Mouse (Mus musculus): ENCODE measurements around the gene Baz2b. TPM values are rescaled to one million over a fixed set of nuclear protein-coding genes. Genes with fewer than 3 reads are reported as not detected.

Baz2b gene
- 71.6 and 75.0 TPM in 2 replicates for polyA plus RNA-seq (2015; fragmentation: Nextera tagmentation; extraction: Ambion mirVana)

- WGBS = 0% methylated on average over 78 of the region's 109 CpGs
- Histone ChIP-seq H3K27ac (replicated peaks) (peak within 1 kb of the TSS; percentile 92), H3K27me3 (no peaks in the 10 kb centered on the region), H3K4me2 (replicated peaks) (peak within 1 kb of the TSS; percentile 64), H3K9ac (replicated peaks) (peak within 1 kb of the TSS; percentile 95), H3K4me3 (peak within 1 kb of the TSS; percentile 91), H3K9me3 (no peaks in the 10 kb centered on the region), H3K4me1 (peaks cover 42% of the 10 kb centered on the region), H3K36me3 (peaks cover 7% of the 10 kb centered on the region)
- peak; percentile 93 for ATAC-seq (replicated peaks)
Measured at GRCm38 (mm10) chr2:60209703-60210651, at the start of gene Baz2b, which contains the start of gene March7. Gene Baz2b, minus strand, starts transcription at chr2:60209839. Gene March7, plus strand, starts transcription at chr2:60209887.

- no peak for ATAC-seq (replicated peaks)
- Histone ChIP-seq H3K9ac (replicated peaks) (no peak overlapping the region), H3K36me3 (peaks cover 3% of the 10 kb centered on the region; the same call in 1 of the 2 replicates), H3K4me2 (replicated peaks) (no peak overlapping the region), H3K4me3 (no peak overlapping the region), H3K9me3 (no peaks in the 10 kb centered on the region), H3K27ac (replicated peaks) (no peak overlapping the region), H3K4me1 (no peaks in the 10 kb centered on the region), H3K27me3 (no peaks in the 10 kb centered on the region)
- 96% methylated on average over 5 of the region's 5 CpGs for WGBS
Measured at GRCm38 (mm10) chr2:60259186-60259585, 49.5 kb upstream of the Baz2b start.

- Histone ChIP-seq H3K27me3 (no peaks in the 10 kb centered on the region), H3K4me3 (no peak overlapping the region), H3K9ac (replicated peaks) (no peak overlapping the region), H3K4me1 (no peaks in the 10 kb centered on the region), H3K36me3 (peaks cover 7% of the 10 kb centered on the region; the same call in 1 of the 2 replicates), H3K27ac (replicated peaks) (no peak overlapping the region), H3K4me2 (replicated peaks) (no peak overlapping the region), H3K9me3 (no peaks in the 10 kb centered on the region)
- no peak for ATAC-seq (replicated peaks)
- WGBS = 86% methylated on average over 2 of the region's 2 CpGs
Measured at GRCm38 (mm10) chr2:60256751-60257150, 47.1 kb upstream of the Baz2b start.

- peaks cover 14% of the 10 kb centered on the region; the same call in 1 of the 2 replicates for H3K36me3 ChIP-seq
- no peaks in the 10 kb centered on the region for H3K9me3 ChIP-seq
- ATAC-seq (replicated peaks) = no peak
- H3K4me3 ChIP-seq = no peak overlapping the region
- H3K4me2 ChIP-seq (replicated peaks) = no peak overlapping the region
- no peak overlapping the region for H3K27ac ChIP-seq (replicated peaks)
- no peak overlapping the region for H3K9ac ChIP-seq (replicated peaks)
- H3K27me3 ChIP-seq = no peaks in the 10 kb centered on the region
- no peaks in the 10 kb centered on the region for H3K4me1 ChIP-seq
Measured at GRCm38 (mm10) chr2:60253506-60253905, 43.9 kb upstream of the Baz2b start.

GRCm38 (mm10) chr2:60252782-60253181 lies 43.1 kb upstream of the Baz2b start:
- H3K27me3 ChIP-seq = no peaks in the 10 kb centered on the region
- no peaks in the 10 kb centered on the region for H3K9me3 ChIP-seq
- no peak overlapping the region for H3K9ac ChIP-seq (replicated peaks)
- no peaks in the 10 kb centered on the region for H3K4me1 ChIP-seq
- no peak overlapping the region for H3K27ac ChIP-seq (replicated peaks)
- H3K4me3 ChIP-seq = no peak overlapping the region
- peaks cover 14% of the 10 kb centered on the region; the same call in 1 of the 2 replicates for H3K36me3 ChIP-seq
- no peak overlapping the region for H3K4me2 ChIP-seq (replicated peaks)
- 85% methylated on average over 4 of the region's 4 CpGs for WGBS
- no peak for ATAC-seq (replicated peaks)

GRCm38 (mm10) chr2:60234506-60234905 lies 24.9 kb upstream of the Baz2b start:
- 88% methylated on average over 7 of the region's 7 CpGs for WGBS
- Histone ChIP-seq H3K9ac (replicated peaks) (no peak overlapping the region), H3K9me3 (no peaks in the 10 kb centered on the region), H3K4me1 (no peaks in the 10 kb centered on the region), H3K27me3 (no peaks in the 10 kb centered on the region), H3K27ac (replicated peaks) (no peak overlapping the region), H3K36me3 (peaks cover 78% of the 10 kb centered on the region), H3K4me2 (replicated peaks) (no peak overlapping the region), H3K4me3 (no peak overlapping the region)
- no peak for ATAC-seq (replicated peaks)

- no peak overlapping the region for H3K4me2 ChIP-seq (replicated peaks)
- H3K9me3 ChIP-seq = no peaks in the 10 kb centered on the region
- no peak overlapping the region for H3K9ac ChIP-seq (replicated peaks)
- no peaks in the 10 kb centered on the region for H3K4me1 ChIP-seq
- H3K4me3 ChIP-seq = no peak overlapping the region
- H3K36me3 ChIP-seq = peaks cover 68% of the 10 kb centered on the region
- no peak overlapping the region for H3K27ac ChIP-seq (replicated peaks)
- no peak for ATAC-seq (replicated peaks)
- no peaks in the 10 kb centered on the region for H3K27me3 ChIP-seq
- 76% methylated on average over 2 of the region's 2 CpGs for WGBS
Measured at GRCm38 (mm10) chr2:60233147-60233546, 23.5 kb upstream of the Baz2b start.

GRCm38 (mm10) chr2:60230361-60230760 lies 20.7 kb upstream of the Baz2b start:
- Histone ChIP-seq H3K36me3 (peaks cover 43% of the 10 kb centered on the region), H3K9me3 (no peaks in the 10 kb centered on the region), H3K9ac (replicated peaks) (no peak overlapping the region), H3K4me3 (no peak overlapping the region), H3K4me2 (replicated peaks) (no peak overlapping the region), H3K27me3 (no peaks in the 10 kb centered on the region), H3K27ac (replicated peaks) (no peak overlapping the region), H3K4me1 (no peaks in the 10 kb centered on the region)
- ATAC-seq (replicated peaks) = no peak
- WGBS = 96% methylated on average over 2 of the region's 2 CpGs

- ATAC-seq (replicated peaks) = no peak
- H3K27ac ChIP-seq (replicated peaks) = no peak overlapping the region
- WGBS = 38% methylated on average over 1 of the region's 1 CpGs
Measured at GRCm38 (mm10) chr2:60228470-60228869, 18.8 kb upstream of the Baz2b start.

GRCm38 (mm10) chr2:60223489-60223888 lies 13.8 kb upstream of the Baz2b start:
- Histone ChIP-seq H3K4me1 (peaks cover 4% of the 10 kb centered on the region), H3K9me3 (no peaks in the 10 kb centered on the region), H3K4me2 (replicated peaks) (no peak overlapping the region), H3K9ac (replicated peaks) (no peak overlapping the region), H3K27ac (replicated peaks) (no peak overlapping the region), H3K27me3 (no peaks in the 10 kb centered on the region), H3K36me3 (no peaks in the 10 kb centered on the region), H3K4me3 (no peak overlapping the region)
- no peak for ATAC-seq (replicated peaks)
- 76% methylated on average over 1 of the region's 1 CpGs for WGBS

More at GRCm38 (mm10) chr2:60228470-60228869, 18.8 kb upstream of the Baz2b start:
- H3K4me3 ChIP-seq = no peak overlapping the region
- no peaks in the 10 kb centered on the region for H3K4me1 ChIP-seq
- H3K36me3 ChIP-seq = peaks cover 33% of the 10 kb centered on the region
- no peak overlapping the region for H3K9ac ChIP-seq (replicated peaks)
- H3K4me2 ChIP-seq (replicated peaks) = no peak overlapping the region
- H3K9me3 ChIP-seq = no peaks in the 10 kb centered on the region
- no peaks in the 10 kb centered on the region for H3K27me3 ChIP-seq

GRCm38 (mm10) chr2:60221954-60222353 lies 12.3 kb upstream of the Baz2b start:
- Histone ChIP-seq H3K27me3 (no peaks in the 10 kb centered on the region), H3K9ac (replicated peaks) (no peak overlapping the region), H3K27ac (replicated peaks) (no peak overlapping the region), H3K36me3 (no peaks in the 10 kb centered on the region), H3K4me2 (replicated peaks) (no peak overlapping the region), H3K9me3 (no peaks in the 10 kb centered on the region), H3K4me3 (no peak overlapping the region), H3K4me1 (peaks cover 7% of the 10 kb centered on the region)
- WGBS = 81% methylated on average over 2 of the region's 2 CpGs
- ATAC-seq (replicated peaks) = no peak

- H3K9me3 ChIP-seq = no peaks in the 10 kb centered on the region
- WGBS = 81% methylated on average over 6 of the region's 6 CpGs
- H3K4me1 ChIP-seq = peaks cover 10% of the 10 kb centered on the region
- H3K9ac ChIP-seq (replicated peaks) = no peak overlapping the region
- H3K27ac ChIP-seq (replicated peaks) = no peak overlapping the region
- H3K27me3 ChIP-seq = no peaks in the 10 kb centered on the region
- H3K36me3 ChIP-seq = no peaks in the 10 kb centered on the region
- no peak overlapping the region for H3K4me2 ChIP-seq (replicated peaks)
- no peak for ATAC-seq (replicated peaks)
- H3K4me3 ChIP-seq = no peak overlapping the region
Measured at GRCm38 (mm10) chr2:60221236-60221635, 11.6 kb upstream of the Baz2b start.

Measured in forebrain, embryonic 15.5 days (tissue).